Mouse (Mus musculus) thymus, postnatal 4 days (tissue): ENCODE data around the gene Ina.

Experiments
- DNase-seq: peaks from one replicate; pipeline ENCODE4 v3.0.0; 2021

The Ina gene

DNA sequence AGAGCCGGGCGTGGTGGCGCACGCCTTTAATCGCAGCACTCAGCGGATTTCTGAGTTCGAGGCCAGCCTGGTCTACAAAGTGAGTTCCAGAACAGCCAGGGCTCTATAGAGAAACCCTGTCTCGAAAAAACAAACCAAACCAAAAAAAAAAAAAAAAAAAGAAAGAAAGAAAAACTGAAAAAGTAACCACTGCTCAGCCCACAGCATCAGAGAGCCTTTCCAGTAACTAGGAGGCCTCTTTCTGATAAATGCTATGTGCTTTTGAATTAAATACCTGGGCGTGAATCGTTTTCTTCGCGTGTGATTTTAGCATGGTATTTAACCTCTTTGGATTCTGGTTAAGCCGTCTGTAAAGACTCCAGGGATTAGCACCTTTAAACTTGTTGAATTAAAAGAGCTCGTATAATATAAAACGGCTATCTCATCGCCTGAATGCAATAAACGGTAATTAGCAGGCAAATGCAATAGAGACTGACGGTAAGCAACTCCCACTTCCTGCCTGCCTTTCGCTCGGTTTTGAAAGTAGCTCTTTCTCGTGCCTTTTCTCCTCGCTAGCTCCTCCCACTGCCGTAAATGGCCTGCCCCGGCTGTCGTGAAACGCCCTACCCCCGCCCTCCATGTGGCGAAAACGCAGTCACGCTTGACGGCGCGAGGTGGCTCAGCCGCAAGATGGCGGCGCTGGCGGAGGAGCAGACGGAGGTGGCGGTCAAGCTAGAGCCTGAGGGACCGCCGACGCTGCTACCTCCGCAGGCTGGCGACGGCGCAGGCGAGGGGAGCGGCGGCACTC is 52.8 kb downstream of the Ina start, which contains the start of gene Taf5:
Taf5 (plus strand) TSS at position 651 of the 787 bp plus-strand sequence.
- DNase-seq, result peak; percentile 98

DNA sequence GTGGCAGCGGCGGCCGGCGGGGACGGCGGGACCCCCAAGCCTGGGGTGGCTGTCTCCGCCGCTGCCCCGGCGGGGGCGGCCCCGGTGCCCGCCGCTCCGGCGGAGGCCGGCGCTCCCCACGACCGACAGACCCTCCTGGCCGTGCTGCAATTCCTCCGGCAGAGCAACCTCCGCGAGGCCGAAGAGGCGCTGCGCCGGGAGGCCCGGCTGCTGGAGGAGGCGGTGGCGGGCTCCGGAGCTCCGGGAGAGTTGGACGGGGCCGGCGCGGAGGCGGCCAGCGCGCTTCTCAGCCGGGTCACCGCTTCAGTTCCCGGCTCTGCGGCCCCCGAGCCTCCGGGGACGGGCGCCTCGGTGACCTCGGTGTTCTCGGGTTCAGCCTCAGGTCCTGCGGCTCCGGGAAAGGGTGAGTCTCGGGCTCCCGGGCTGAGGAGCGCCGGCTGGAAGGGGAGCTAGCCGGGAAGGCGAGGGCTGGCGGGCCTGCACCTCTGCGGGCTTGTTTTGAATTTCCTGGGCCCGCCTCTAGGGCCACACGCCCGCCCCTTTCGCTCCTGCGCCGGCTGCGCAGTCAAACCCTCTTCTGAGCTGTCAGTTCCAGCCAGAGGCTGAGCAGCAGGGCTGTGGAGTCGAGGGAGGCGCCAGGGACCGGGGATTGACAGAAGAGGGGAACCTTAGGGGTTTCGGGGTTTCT is 53.6 kb downstream of the Ina start:
- peak; percentile 89 for DNase-seq
